Mouse (Mus musculus): ENCODE measurements around the gene Sdccag8.
"Not testable (repeated sequence)": the region's sequence is repeated elsewhere in the genome, so short reads cannot be mapped to it uniquely, and the experiment has no call there.

Gene Sdccag8

GRCm38 (mm10) chr1:176879614-176880013 is 65.2 kb downstream of the Sdccag8 start:
- no peak for DNase-seq

- DNase-seq: no peak
Measured at GRCm38 (mm10) chr1:176880101-176880500, 65.6 kb downstream of the Sdccag8 start.

- DNase-seq: no peak
Measured at GRCm38 (mm10) chr1:176880943-176881342, 66.5 kb downstream of the Sdccag8 start.

GRCm38 (mm10) chr1:176885207-176885933 is 70.9 kb downstream of the Sdccag8 start:
- no peak for DNase-seq

GRCm38 (mm10) chr1:176886002-176886401 is 71.5 kb downstream of the Sdccag8 start:
- DNase-seq: no peak

GRCm38 (mm10) chr1:176903741-176904140 is 89.3 kb downstream of the Sdccag8 start:
- DNase-seq: no peak

GRCm38 (mm10) chr1:176915946-176916345 is 101.5 kb downstream of the Sdccag8 start:
- DNase-seq: no peak

GRCm38 (mm10) chr1:176919486-176919885 is 105.0 kb downstream of the Sdccag8 start:
- DNase-seq: no peak

GRCm38 (mm10) chr1:176922842-176923241 is 108.4 kb downstream of the Sdccag8 start:
- no peak for DNase-seq

GRCm38 (mm10) chr1:176926009-176926408 is 111.5 kb downstream of the Sdccag8 start:
- no peak for DNase-seq

GRCm38 (mm10) chr1:176927312-176927711 is 112.9 kb downstream of the Sdccag8 start:
- no peak for DNase-seq

GRCm38 (mm10) chr1:176929710-176930109 is 115.2 kb downstream of the Sdccag8 start:
- DNase-seq: no peak

- no peak for DNase-seq
Measured at GRCm38 (mm10) chr1:176930574-176930973, 116.1 kb downstream of the Sdccag8 start.

- DNase-seq: no peak
Measured at GRCm38 (mm10) chr1:176930981-176931500, 116.6 kb downstream of the Sdccag8 start.

GRCm38 (mm10) chr1:176931511-176931910 is 117.1 kb downstream of the Sdccag8 start:
- no peak for DNase-seq

- DNase-seq: no peak
Measured at GRCm38 (mm10) chr1:176932320-176932950, 118.0 kb downstream of the Sdccag8 start.

GRCm38 (mm10) chr1:176933319-176933718 is 118.9 kb downstream of the Sdccag8 start:
- DNase-seq: no peak

- DNase-seq: no peak
Measured at GRCm38 (mm10) chr1:176934043-176934762, 119.7 kb downstream of the Sdccag8 start.

- DNase-seq: no peak
Measured at GRCm38 (mm10) chr1:176939901-176940341, 125.5 kb downstream of the Sdccag8 start.

- not testable (repeated sequence) for DNase-seq
Measured at GRCm38 (mm10) chr1:176941286-176941990, 127.0 kb downstream of the Sdccag8 start.

GRCm38 (mm10) chr1:176943126-176943525 is 128.7 kb downstream of the Sdccag8 start:
- DNase-seq: no peak

GRCm38 (mm10) chr1:176943987-176944386 is 129.5 kb downstream of the Sdccag8 start:
- DNase-seq: no peak

Data from kidney, postnatal 36 days (tissue).